Mouse (Mus musculus): Measurements from ENCODE around the gene Tlk2. TPM values are rescaled to one million over a fixed set of nuclear protein-coding genes. Genes with fewer than 3 reads are reported as not detected.
A peak's percentile ranks its signal among the peaks of the same experiment; 100 is the strongest.

Tlk2 gene
- polyA plus RNA-seq, 1 experiment from 2014 or later = 5.5 TPM

DNA sequence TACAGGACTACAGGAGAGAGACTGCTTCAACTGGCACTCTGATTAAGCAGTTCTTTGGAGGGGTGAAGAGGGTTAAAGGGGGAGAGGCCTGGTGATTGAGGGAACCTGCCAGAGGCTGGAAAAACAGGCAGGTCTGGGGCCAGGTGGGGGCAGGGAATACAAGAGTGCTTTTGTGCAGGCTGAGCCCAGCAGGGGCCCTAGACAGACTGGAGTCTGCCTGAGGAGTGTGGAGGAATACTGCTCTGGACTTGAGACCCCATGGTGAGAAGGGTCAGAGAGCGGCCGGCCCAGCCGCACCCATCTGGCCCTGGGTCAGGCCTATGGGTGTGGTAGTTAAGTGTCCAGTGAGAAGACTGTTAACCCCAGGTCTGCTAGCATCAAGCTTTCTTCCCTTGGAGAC is 107.1 kb downstream of the Tlk2 start:
- Histone ChIP-seq H3K27me3 (ENCODE audit: control insufficient read depth, insufficient read depth, low read depth, low read length) (peaks cover 5% of the 10 kb centered on the region), H3K27ac (ENCODE audit: low read length) (no peak overlapping the region), H3K9ac (ENCODE audit: low read depth, low read length) (no peak overlapping the region), H3K36me3 (ENCODE audit: control insufficient read depth, insufficient read depth) (peaks cover 19% of the 10 kb centered on the region), H3K9me3 (replicated peaks; ENCODE audit: control insufficient read depth, low read length) (no peaks in the 10 kb centered on the region), H3K4me1 (ENCODE audit: control insufficient read depth, low read depth, low read length) (no peaks in the 10 kb centered on the region; the same call in 1 of the 2 replicates), H3K4me3 (ENCODE audit: low read depth, low read length) (no peak overlapping the region), H3K4me2 (ENCODE audit: low read depth, low read length) (no peak overlapping the region)
- ATAC-seq (ENCODE audit: low read depth) = peak; percentile 32; the same call in 1 of the 2 replicates
- WGBS (ENCODE audit: insufficient replicate concordance) = 90% methylated on average over 3 of the region's 3 CpGs

DNA sequence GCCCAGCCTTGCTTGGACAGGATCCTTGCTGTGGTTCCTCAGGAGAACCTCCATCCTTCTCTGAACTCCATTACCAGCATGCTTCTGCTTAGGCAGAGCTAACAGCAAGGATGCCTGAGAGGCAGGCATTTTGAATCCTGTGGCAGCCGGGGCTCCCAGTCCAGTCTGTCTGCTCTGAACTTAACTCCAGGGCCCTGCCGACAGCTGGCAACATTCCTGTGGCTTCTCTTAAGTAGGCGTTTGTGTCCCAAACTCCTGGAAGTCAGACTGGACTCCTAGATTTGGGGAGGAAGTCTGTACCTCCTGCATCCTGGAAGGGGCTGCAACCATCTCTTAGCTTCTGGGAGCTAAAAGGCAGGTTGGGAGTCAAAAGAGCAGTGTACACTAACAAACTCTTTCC is 110.8 kb downstream of the Tlk2 start:
- Histone ChIP-seq H3K27ac (ENCODE audit: low read length) (no peak overlapping the region), H3K4me3 (ENCODE audit: low read depth, low read length) (no peak overlapping the region), H3K27me3 (ENCODE audit: control insufficient read depth, insufficient read depth, low read depth, low read length) (peaks cover 41% of the 10 kb centered on the region), H3K9me3 (replicated peaks; ENCODE audit: control insufficient read depth, low read length) (no peaks in the 10 kb centered on the region), H3K4me1 (ENCODE audit: control insufficient read depth, low read depth, low read length) (no peaks in the 10 kb centered on the region; the same call in 1 of the 2 replicates), H3K36me3 (ENCODE audit: control insufficient read depth, insufficient read depth) (no peaks in the 10 kb centered on the region), H3K4me2 (ENCODE audit: low read depth, low read length) (no peak overlapping the region), H3K9ac (ENCODE audit: low read depth, low read length) (no peak overlapping the region)
- WGBS (ENCODE audit: insufficient replicate concordance) = 53% methylated on average over 3 of the region's 3 CpGs
- ATAC-seq (ENCODE audit: low read depth) = no peak

- Histone ChIP-seq H3K9ac (ENCODE audit: low read depth, low read length) (no peak overlapping the region), H3K4me1 (ENCODE audit: control insufficient read depth, low read depth, low read length) (no peaks in the 10 kb centered on the region), H3K4me2 (ENCODE audit: low read depth, low read length) (no peak overlapping the region), H3K27ac (ENCODE audit: low read length) (no peak overlapping the region), H3K9me3 (replicated peaks; ENCODE audit: control insufficient read depth, low read length) (no peaks in the 10 kb centered on the region), H3K27me3 (ENCODE audit: control insufficient read depth, insufficient read depth, low read depth, low read length) (peaks cover 50% of the 10 kb centered on the region), H3K4me3 (ENCODE audit: low read depth, low read length) (no peak overlapping the region), H3K36me3 (ENCODE audit: control insufficient read depth, insufficient read depth) (no peaks in the 10 kb centered on the region)
- 19% methylated on average over 10 of the region's 10 CpGs for WGBS (ENCODE audit: insufficient replicate concordance)
- no peak for ATAC-seq (ENCODE audit: low read depth)
Measured at GRCm38 (mm10) chr11:105291681-105292123, 113.1 kb downstream of the Tlk2 start.

GRCm38 (mm10) chr11:105292124-105293071 is 113.8 kb downstream of the Tlk2 start, which contains the start of gene Mrc2:
Gene Mrc2, plus strand, starts transcription at chr11:105292643.
- Histone ChIP-seq H3K4me3 (ENCODE audit: low read depth, low read length) (peak within 1 kb of the TSS; percentile 41), H3K36me3 (ENCODE audit: control insufficient read depth, insufficient read depth) (no peaks in the 10 kb centered on the region), H3K27me3 (ENCODE audit: control insufficient read depth, insufficient read depth, low read depth, low read length) (peaks cover 50% of the 10 kb centered on the region), H3K4me1 (ENCODE audit: control insufficient read depth, low read depth, low read length) (no peaks in the 10 kb centered on the region), H3K27ac (ENCODE audit: low read length) (no peak within 1 kb of the TSS), H3K4me2 (ENCODE audit: low read depth, low read length) (peak within 1 kb of the TSS; percentile 37; the same call in 1 of the 2 replicates), H3K9ac (ENCODE audit: low read depth, low read length) (no peak within 1 kb of the TSS), H3K9me3 (replicated peaks; ENCODE audit: control insufficient read depth, low read length) (no peaks in the 10 kb centered on the region)
- under 1% methylated on average over 64 of the region's 75 CpGs for WGBS (ENCODE audit: insufficient replicate concordance)
- peak; percentile 33 for ATAC-seq (ENCODE audit: low read depth)

DNA sequence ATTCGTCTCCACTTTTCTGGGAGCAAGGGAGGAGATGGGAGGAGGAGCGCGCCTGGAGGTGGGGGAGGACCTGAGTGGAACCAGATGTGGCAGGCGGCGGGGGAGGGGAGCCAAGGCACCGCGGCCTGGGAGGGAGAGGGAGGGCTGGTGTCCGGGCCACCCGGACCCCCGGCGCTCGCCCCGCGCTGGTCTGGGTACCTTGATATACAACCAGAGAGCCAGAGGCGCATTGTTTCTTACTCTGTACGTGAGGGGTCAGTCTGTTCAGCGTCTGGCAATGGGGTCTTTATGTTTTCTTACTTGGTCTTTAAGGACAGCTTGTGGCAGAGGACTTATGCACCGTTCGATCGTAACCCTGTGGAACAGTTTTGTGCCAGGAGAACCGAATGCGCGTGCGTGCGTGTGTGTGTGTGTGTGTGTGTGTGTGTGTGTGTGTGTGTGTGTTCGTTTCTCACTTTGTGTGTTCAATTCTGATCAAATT is 114.5 kb downstream of the Tlk2 start:
- Histone ChIP-seq H3K27ac (ENCODE audit: low read length) (no peak overlapping the region), H3K9ac (ENCODE audit: low read depth, low read length) (no peak overlapping the region), H3K4me1 (ENCODE audit: control insufficient read depth, low read depth, low read length) (no peaks in the 10 kb centered on the region), H3K27me3 (ENCODE audit: control insufficient read depth, insufficient read depth, low read depth, low read length) (peaks cover 50% of the 10 kb centered on the region), H3K4me2 (ENCODE audit: low read depth, low read length) (0 out of 2 replicates have a peak overlapping the region, but pooled peaks have one; percentile 37), H3K9me3 (replicated peaks; ENCODE audit: control insufficient read depth, low read length) (no peaks in the 10 kb centered on the region), H3K36me3 (ENCODE audit: control insufficient read depth, insufficient read depth) (no peaks in the 10 kb centered on the region), H3K4me3 (ENCODE audit: low read depth, low read length) (peak overlapping the region; percentile 16; the same call in 1 of the 2 replicates)
- 2% methylated on average over 26 of the region's 26 CpGs for WGBS (ENCODE audit: insufficient replicate concordance)
- no peak for ATAC-seq (ENCODE audit: low read depth)

DNA sequence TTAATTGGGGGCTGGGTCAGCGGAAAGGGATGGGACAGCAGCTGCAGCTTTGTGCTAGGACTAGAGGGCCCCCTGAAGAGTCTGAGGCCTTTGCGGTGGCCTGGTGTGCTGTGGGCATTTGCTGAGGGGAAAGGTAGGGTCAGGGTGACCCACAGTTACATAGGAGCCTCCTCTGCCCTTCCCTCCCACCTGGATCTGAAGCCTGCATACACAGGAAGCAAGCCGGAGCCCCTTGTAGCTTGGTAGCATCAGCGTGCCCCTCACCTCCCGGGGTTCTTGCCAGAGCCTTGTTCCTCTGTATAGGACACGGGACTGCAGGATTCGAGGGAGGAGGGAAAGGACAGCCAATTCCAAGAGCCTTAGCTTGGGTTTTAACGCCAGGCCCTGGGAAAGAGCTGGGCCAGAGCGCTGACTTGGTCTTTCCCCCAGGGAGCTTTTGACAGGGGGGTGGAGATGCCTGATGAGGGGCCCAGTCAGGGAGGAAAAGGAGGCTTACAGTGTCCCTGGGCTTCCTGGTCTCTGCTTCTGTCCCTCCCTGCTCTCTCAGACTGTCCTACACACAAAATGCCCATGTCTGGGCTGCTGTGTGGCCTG is 115.4 kb downstream of the Tlk2 start:
- no peak overlapping the region for H3K4me3 ChIP-seq (ENCODE audit: low read depth, low read length)
- no peak overlapping the region for H3K4me2 ChIP-seq (ENCODE audit: low read depth, low read length)
- WGBS (ENCODE audit: insufficient replicate concordance) = 12% methylated on average over 9 of the region's 9 CpGs

GRCm38 (mm10) chr11:105296084-105296483 is 117.5 kb downstream of the Tlk2 start:
- no peak for ATAC-seq (ENCODE audit: low read depth)
- Histone ChIP-seq H3K4me3 (ENCODE audit: low read depth, low read length) (no peak overlapping the region), H3K4me1 (ENCODE audit: control insufficient read depth, low read depth, low read length) (no peaks in the 10 kb centered on the region), H3K4me2 (ENCODE audit: low read depth, low read length) (no peak overlapping the region), H3K27me3 (ENCODE audit: control insufficient read depth, insufficient read depth, low read depth, low read length) (peaks cover 42% of the 10 kb centered on the region), H3K36me3 (ENCODE audit: control insufficient read depth, insufficient read depth) (no peaks in the 10 kb centered on the region), H3K27ac (ENCODE audit: low read length) (no peak overlapping the region), H3K9ac (ENCODE audit: low read depth, low read length) (no peak overlapping the region), H3K9me3 (replicated peaks; ENCODE audit: control insufficient read depth, low read length) (no peaks in the 10 kb centered on the region)
- 50% methylated on average over 10 of the region's 10 CpGs for WGBS (ENCODE audit: insufficient replicate concordance)

More for the DNA sequence above, 115.4 kb downstream of the Tlk2 start:
- ATAC-seq (ENCODE audit: low read depth) = no peak
- H3K9ac ChIP-seq (ENCODE audit: low read depth, low read length) = no peak overlapping the region
- H3K4me1 ChIP-seq (ENCODE audit: control insufficient read depth, low read depth, low read length) = no peaks in the 10 kb centered on the region
- H3K36me3 ChIP-seq (ENCODE audit: control insufficient read depth, insufficient read depth) = no peaks in the 10 kb centered on the region
- H3K27me3 ChIP-seq (ENCODE audit: control insufficient read depth, insufficient read depth, low read depth, low read length) = peaks cover 50% of the 10 kb centered on the region
- no peak overlapping the region for H3K27ac ChIP-seq (ENCODE audit: low read length)
- no peaks in the 10 kb centered on the region for H3K9me3 ChIP-seq (replicated peaks; ENCODE audit: control insufficient read depth, low read length)

DNA sequence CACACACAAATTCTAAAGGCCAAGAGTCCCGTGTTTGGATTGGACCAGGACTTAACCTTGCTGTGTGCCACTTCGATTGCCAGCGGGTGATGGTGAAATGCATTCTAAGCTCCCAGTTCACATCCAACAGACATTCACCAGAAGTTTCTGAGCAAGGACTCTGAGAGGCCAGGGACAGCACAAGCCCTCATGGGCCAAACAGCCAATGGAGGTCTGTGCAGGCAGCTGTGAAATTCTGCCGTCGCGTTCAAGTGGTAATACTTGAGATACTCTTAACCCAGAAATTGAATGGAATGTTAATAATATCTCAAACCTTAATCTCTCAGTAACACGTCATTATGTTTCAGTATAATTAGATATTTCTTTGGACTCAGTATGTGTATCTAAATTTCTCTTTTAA is 131.6 kb downstream of the Tlk2 start:
- H3K4me3 ChIP-seq (ENCODE audit: low read depth, low read length) = no peak overlapping the region
- no peaks in the 10 kb centered on the region for H3K27me3 ChIP-seq (ENCODE audit: control insufficient read depth, insufficient read depth, low read depth, low read length)
- ATAC-seq (ENCODE audit: low read depth) = no peak
- no peak overlapping the region for H3K27ac ChIP-seq (ENCODE audit: low read length)
- no peaks in the 10 kb centered on the region for H3K36me3 ChIP-seq (ENCODE audit: control insufficient read depth, insufficient read depth)
- H3K9me3 ChIP-seq (replicated peaks; ENCODE audit: control insufficient read depth, low read length) = no peaks in the 10 kb centered on the region
- no peak overlapping the region for H3K9ac ChIP-seq (ENCODE audit: low read depth, low read length)
- no peak overlapping the region for H3K4me2 ChIP-seq (ENCODE audit: low read depth, low read length)
- no peaks in the 10 kb centered on the region for H3K4me1 ChIP-seq (ENCODE audit: control insufficient read depth, low read depth, low read length)
- 82% methylated on average over 7 of the region's 7 CpGs for WGBS (ENCODE audit: insufficient replicate concordance)

Data from liver, embryonic 16.5 days (tissue).